Mouse (Mus musculus): ENCODE data around the gene Gm20388.

DNA sequence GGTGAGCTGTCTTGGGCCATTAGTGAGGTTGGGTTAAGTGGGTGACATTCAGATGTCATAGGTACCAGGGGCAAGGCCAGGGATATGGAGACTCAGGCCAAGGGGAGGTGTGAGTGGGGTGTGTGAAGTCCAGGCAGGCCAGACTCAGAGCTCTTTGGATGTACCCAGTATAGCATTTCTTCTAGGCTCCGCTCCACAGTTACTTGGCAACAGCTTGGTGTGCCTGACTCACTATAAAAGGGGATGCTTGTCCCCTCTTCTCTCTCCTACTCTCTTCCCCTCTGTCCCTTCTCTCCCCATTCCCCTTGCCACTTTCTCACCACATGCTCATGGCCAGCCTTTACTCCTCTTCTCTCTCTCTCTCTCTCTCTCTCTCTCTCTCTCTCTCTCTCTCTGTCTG lies 2837.2 kb downstream of the Gm20388 start:
- TF ChIP-seq POLR2A (IDR thresholded peaks at IDR 0.05; ENCODE audit: insufficient read depth, low read length): no peak
- TF ChIP-seq EP300 (IDR thresholded peaks at IDR 0.05; ENCODE audit: insufficient read depth, low read depth, low read length): no peak

Measured in ES-Bruce4 (cell line).